Mouse (Mus musculus) embryonic facial prominence, embryonic 15.5 days (tissue): ENCODE results near the gene Mrps2. TPM values are rescaled to one million over a fixed set of nuclear protein-coding genes. Genes with fewer than 3 reads are reported as not detected.
"Not testable (repeated sequence)": the region's sequence is repeated elsewhere in the genome, so short reads cannot be mapped to it uniquely, and the experiment has no call there.

Source experiments
- ATAC-seq: fragments of 200-750 bp; cut with Nextera tagmentation; 2 replicates; pipeline ENCODE4 v1.8.0; 2017; ENCODE audit warnings: low read depth, moderate TSS enrichment; ENCODE audit not compliant: insufficient number of reproducible peaks, low FRiP score, low TSS enrichment
- H3K27ac ChIP-seq: fragments of 300-500 bp; sonication (generic); replicated peaks from 2 replicates; pipeline ENCODE4 v1.5.1; 2015; ENCODE audit warnings: mild to moderate bottlenecking, inconsistent platforms
- H3K27me3 ChIP-seq: fragments of 300-500 bp; sonication (generic); 2 replicates; pipeline ENCODE4 v1.6.1; 2015; ENCODE audit warnings: inconsistent platforms
- H3K36me3 ChIP-seq: fragments of 300-500 bp; sonication (generic); 2 replicates; pipeline ENCODE4 v1.6.1; 2015; ENCODE audit warnings: mild to moderate bottlenecking, inconsistent platforms
- H3K4me1 ChIP-seq: fragments of 300-500 bp; sonication (generic); 2 replicates; pipeline ENCODE4 v1.6.1; 2015; ENCODE audit warnings: inconsistent platforms
- H3K4me2 ChIP-seq: fragments of 300-500 bp; sonication (generic); replicated peaks from 2 replicates; pipeline ENCODE4 v1.6.1; 2015; ENCODE audit warnings: mild to moderate bottlenecking, inconsistent platforms
- H3K4me3 ChIP-seq: fragments of 300-500 bp; sonication (generic); replicated peaks from 2 replicates; pipeline ENCODE4 v1.5.1; 2015; ENCODE audit warnings: mild to moderate bottlenecking, inconsistent platforms
- H3K9ac ChIP-seq: fragments of 300-500 bp; sonication (generic); 2 replicates; pipeline ENCODE4 v1.6.1; 2015; ENCODE audit warnings: inconsistent platforms
- H3K9me3 ChIP-seq: fragments of 300-500 bp; sonication (generic); replicated peaks from 2 replicates; pipeline ENCODE4 v1.6.1; 2016; ENCODE audit warnings: inconsistent platforms
- WGBS: fragments of 180-500 bp; shearing (Covaris S2); methylation state at CpG from one replicate; pipeline ENCODE4 v1.1.7; 2015; 5-methylcytosine and 5-hydroxymethylcytosine counted together
- polyA plus RNA-seq: library from polyadenylated mRNA; unstranded; fragments of >200 nt; fragmentation: Nextera tagmentation; extraction: Ambion mirVana; gene quantifications from 2 replicates; pipeline ENCODE4 v1.2.1, GENCODE M21; 2015

Gene Mrps2
- polyA plus RNA-seq, 1 experiment from 2014 or later: 54.8 TPM

DNA sequence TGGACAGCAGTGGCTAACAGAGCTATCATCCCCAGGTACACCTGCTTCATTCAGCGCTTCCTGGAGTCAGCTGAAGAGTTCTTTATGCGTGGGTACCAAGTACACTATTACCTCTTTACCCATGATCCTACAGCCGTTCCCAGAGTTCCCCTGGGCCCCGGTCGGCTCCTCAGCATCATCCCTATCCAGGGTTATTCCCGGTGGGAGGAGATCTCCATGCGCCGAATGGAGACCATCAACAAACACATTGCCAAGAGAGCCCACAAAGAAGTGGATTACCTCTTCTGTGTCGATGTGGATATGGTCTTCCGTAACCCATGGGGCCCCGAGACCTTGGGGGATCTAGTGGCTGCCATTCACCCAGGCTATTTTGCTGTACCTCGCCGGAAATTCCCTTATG is 36.8 kb downstream of the Mrps2 start:
- Histone ChIP-seq H3K27me3 (no peaks in the 10 kb centered on the region), H3K4me2 (no peak overlapping the region), H3K4me1 (no peaks in the 10 kb centered on the region), H3K9me3 (no peaks in the 10 kb centered on the region), H3K27ac (no peak overlapping the region), H3K4me3 (no peak overlapping the region), H3K9ac (no peak overlapping the region), H3K36me3 (no peaks in the 10 kb centered on the region)
- ATAC-seq: no peak
- WGBS: 88% methylated on average over 13 of the region's 13 CpGs

DNA sequence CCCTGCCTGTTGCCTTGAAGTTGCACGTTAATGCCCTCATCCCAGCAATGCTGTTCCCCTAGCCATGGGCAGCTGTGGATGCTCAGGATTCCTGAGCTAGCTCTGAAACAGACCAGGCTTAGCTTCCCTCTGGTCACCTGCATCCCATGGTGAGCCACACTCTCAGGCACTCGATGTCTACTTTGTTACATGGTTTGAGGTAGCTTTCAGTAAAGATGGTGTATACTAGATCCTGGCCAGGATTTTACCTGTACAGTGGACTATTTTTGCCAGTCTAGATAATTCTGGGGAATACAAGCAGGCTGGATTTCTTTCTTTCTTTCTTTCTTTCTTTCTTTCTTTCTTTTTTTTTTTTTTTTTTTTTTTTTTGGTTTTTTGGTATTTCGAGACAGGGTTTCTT is 37.9 kb downstream of the Mrps2 start, which contains the start of gene Gm10134:
Gm10134 (plus strand) TSS at position 301 of the 400 bp plus-strand sequence.
- H3K27me3 ChIP-seq: no peaks in the 10 kb centered on the region
- no peak within 1 kb of the TSS for H3K27ac ChIP-seq
- WGBS: 69% methylated on average over 3 of the region's 3 CpGs
- no peaks in the 10 kb centered on the region for H3K36me3 ChIP-seq
- no peak for ATAC-seq
- H3K4me3 ChIP-seq: no peak within 1 kb of the TSS
- H3K4me2 ChIP-seq: no peak within 1 kb of the TSS
- no peaks in the 10 kb centered on the region for H3K9me3 ChIP-seq
- H3K4me1 ChIP-seq: no peaks in the 10 kb centered on the region
- no peak within 1 kb of the TSS for H3K9ac ChIP-seq

DNA sequence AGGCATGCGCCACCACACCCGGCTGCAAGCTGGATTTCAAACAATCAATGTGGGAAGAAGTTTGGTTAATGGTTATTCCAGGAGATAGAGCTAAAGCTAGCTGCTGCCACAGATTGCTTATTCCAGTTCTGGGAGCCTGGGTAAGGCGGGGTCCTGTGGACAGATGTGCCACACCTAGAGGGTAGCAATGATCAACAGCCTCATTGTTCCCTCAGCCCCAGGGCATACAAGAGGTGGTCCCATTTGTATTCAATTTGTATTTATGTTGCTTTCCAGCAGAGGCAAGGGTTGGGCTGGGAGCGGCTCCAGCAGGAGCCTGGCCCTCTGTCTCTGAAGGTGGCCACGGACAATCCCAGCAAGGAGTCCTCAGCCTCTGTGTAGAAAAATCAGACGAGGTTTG is 38.4 kb downstream of the Mrps2 start:
- no peaks in the 10 kb centered on the region for H3K4me1 ChIP-seq
- no peak for ATAC-seq
- WGBS: 71% methylated on average over 6 of the region's 6 CpGs

DNA sequence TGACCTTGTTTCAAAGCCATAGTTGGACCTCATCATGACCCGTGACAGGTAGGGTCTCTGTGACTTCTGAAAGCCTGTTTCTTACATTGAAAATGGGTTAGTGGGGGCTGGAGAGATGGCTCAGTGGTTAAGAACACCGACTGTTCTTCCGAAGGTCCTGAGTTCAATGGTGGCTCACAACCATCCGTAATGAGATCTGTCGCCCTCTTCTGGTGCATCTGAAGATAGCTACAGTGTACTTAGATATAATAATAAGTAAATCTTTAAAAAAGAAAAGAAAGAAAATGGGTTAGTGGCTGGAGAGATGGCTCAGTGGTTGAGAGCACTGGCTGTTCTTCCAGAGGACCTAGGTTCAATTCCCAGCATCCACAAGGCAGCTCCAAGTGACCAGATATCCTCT is 43.7 kb downstream of the Mrps2 start:
- H3K27ac ChIP-seq, ATAC-seq, H3K9ac ChIP-seq, H3K4me3 ChIP-seq, H3K9me3 ChIP-seq, H3K36me3 ChIP-seq, H3K4me2 ChIP-seq, H3K27me3 ChIP-seq: not testable (repeated sequence)
- H3K4me1 ChIP-seq: peaks cover 23% of the 10 kb centered on the region
- 50% methylated on average over 5 of the region's 5 CpGs for WGBS

More for the DNA sequence above, 38.4 kb downstream of the Mrps2 start:
- Histone ChIP-seq H3K9me3 (no peaks in the 10 kb centered on the region), H3K4me2 (no peak overlapping the region), H3K9ac (no peak overlapping the region), H3K27me3 (no peaks in the 10 kb centered on the region), H3K4me3 (no peak overlapping the region), H3K27ac (no peak overlapping the region), H3K36me3 (no peaks in the 10 kb centered on the region)

DNA sequence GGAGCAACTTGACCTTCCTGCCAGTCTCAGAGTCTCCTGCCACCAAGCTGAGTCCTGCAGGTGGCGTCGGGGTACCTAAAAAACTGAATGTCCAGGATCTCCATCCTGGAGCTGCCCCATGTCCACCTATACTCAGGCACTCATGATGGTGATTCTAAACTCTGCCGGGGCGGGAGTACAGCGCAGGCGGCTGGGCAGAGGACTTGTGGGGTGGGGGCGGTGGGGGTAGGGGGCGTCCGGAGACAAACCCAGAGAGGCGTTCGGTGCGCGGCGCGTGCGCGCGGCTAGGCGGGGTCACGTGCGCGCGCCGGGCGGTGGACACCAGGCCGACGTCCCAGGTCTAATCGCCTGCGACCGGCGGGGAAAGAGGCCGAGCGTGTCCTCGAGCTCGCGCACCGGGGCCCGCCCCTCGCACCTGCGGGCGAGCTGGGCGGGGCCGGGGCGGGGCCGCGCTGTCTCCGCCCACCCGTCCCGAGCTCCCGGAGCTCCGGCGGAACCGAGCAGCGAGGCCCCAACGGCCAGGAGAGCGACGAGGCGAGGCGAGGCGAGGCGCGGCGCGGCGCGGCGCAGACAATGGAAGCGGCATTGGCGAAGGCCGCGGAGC is 45.0 kb downstream of the Mrps2 start, which contains the start of gene Ralgds:
Ralgds (plus strand) TSS at position 328 of the 604 bp plus-strand sequence.
- H3K9me3 ChIP-seq: no peaks in the 10 kb centered on the region
- peak within 1 kb of the TSS; percentile 74 for H3K9ac ChIP-seq
- under 1% methylated on average over 47 of the region's 71 CpGs for WGBS
- peak within 1 kb of the TSS; percentile 79 for H3K4me3 ChIP-seq
- ATAC-seq: peak; percentile 71
- peak within 1 kb of the TSS; percentile 94 for H3K4me2 ChIP-seq
- no peaks in the 10 kb centered on the region for H3K36me3 ChIP-seq
- peak within 1 kb of the TSS; percentile 82 for H3K27ac ChIP-seq
- no peaks in the 10 kb centered on the region for H3K27me3 ChIP-seq
- H3K4me1 ChIP-seq: peaks cover 31% of the 10 kb centered on the region

DNA sequence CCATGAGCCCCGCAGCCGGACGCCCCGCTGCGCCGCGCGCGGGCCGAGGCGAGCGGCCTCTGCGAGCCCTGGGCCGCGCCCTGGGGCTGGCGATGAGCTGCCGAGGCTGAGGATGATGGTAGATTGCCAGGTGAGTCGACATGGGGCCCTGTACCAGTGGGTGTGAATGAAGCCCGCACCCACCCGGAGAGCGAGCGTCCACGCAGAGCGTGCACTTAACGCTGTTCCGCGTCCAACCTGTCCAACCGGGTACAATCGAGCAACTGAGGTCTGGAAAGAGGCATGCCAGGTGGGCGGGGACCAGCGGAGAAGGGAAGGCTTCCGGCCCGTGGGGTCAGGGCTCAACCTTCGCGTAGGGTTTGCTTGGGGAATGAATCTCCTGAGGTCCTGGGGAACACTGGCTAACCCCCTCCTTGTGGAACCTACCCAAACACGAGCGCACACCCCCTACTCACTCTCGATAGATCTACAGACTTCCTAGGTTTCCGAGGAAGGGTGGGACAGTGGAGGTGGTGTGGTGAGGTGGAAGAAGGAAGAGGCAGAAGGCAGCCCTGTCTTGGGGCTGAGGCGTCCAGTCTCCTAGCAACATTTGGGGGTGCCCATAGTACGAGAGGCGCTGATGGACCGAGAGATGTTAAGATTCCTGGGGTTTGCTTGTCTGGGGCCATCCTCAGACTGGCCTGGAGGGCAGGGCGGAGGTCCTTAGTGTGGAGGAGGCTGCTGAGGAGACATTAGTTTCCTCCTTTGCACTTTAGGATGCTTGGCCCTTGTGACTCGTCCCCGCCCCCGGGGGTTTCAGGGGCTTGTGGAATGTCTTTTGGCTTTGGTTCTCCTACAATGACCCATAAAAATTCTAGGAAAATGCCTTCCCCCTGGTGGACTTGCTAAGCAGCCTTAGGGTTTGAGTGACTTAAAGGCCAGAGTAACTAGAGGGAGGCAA is 45.8 kb downstream of the Mrps2 start:
- peaks cover 39% of the 10 kb centered on the region for H3K4me1 ChIP-seq
- H3K9me3 ChIP-seq: no peaks in the 10 kb centered on the region
- WGBS: 5% methylated on average over 47 of the region's 47 CpGs
- H3K4me3 ChIP-seq: peak overlapping the region; percentile 79
- peak overlapping the region; percentile 94 for H3K4me2 ChIP-seq
- H3K36me3 ChIP-seq: no peaks in the 10 kb centered on the region
- no peaks in the 10 kb centered on the region for H3K27me3 ChIP-seq
- peak overlapping the region; percentile 74 for H3K9ac ChIP-seq
- ATAC-seq: 0 out of 2 replicates have a peak, but pooled peaks have one; percentile 4
- H3K27ac ChIP-seq: peak overlapping the region; percentile 82

DNA sequence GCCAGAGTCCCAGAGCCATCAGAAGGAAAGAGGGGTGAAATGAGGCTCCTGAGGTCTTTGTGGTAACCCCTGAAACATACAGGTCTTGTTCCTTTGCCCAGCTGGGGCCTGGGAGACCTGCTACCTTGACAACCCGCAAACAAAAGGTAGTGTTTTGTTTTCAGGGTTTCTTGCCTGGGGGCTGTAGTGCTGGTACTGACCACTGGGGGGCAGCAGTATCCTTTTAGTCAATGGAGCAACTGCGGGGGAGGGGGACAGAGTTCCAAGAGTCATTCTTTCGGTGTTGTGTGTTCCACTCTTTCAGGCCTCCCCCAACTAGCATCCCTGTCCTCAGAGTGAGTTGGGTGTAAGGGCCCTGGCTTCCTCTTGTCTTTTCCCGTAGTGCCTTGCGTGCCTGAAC is 46.6 kb downstream of the Mrps2 start:
- peaks cover 43% of the 10 kb centered on the region for H3K4me1 ChIP-seq
- no peaks in the 10 kb centered on the region for H3K9me3 ChIP-seq
- ATAC-seq: no peak
- 11% methylated on average over 5 of the region's 5 CpGs for WGBS
- H3K4me3 ChIP-seq: peak overlapping the region; percentile 79
- peak overlapping the region; percentile 94 for H3K4me2 ChIP-seq
- no peak overlapping the region for H3K27ac ChIP-seq
- H3K9ac ChIP-seq: 0 out of 2 replicates have a peak overlapping the region, but pooled peaks have one; percentile 74
- H3K27me3 ChIP-seq: no peaks in the 10 kb centered on the region
- no peaks in the 10 kb centered on the region for H3K36me3 ChIP-seq

DNA sequence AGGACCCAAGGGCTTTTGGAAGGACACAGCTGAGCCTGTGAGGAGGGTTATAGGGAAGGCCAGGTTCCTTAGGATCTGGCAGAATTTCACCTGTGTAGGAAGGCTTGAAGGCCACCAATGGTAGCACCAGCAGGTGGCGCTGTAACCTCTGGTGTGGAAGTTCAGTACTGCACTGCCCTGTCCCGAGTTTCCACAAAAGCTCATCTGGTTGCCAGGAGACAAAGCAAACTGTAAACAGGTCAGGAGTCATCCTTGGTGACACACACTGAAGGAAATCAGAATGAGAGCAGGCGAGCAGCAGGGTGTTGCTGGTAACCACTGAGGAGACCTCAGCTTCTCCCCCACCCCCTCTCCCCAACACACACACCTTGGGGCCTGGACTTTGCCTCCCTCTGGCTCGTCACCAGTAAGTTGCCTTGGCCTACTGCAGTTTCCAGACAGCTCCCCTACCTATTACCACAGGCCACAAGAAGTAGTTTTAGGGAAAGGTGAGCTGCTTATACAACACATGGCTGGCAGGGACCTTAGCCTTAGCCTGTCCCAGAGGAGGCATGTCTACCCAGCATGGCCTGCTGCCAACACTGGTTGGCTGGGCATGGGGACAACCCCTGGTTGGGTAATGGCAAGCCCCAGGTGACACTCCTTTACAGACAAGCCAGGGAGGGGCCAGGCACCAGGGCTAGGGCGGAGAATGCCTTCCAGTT is 49.5 kb downstream of the Mrps2 start:
- no peak overlapping the region for H3K9ac ChIP-seq
- no peaks in the 10 kb centered on the region for H3K36me3 ChIP-seq
- 0 out of 2 replicates have a peak overlapping the region, but pooled peaks have one; percentile 9 for H3K27ac ChIP-seq
- peaks cover 67% of the 10 kb centered on the region for H3K4me1 ChIP-seq
- ATAC-seq: no peak
- H3K9me3 ChIP-seq: no peaks in the 10 kb centered on the region
- H3K4me3 ChIP-seq: no peak overlapping the region
- WGBS: 46% methylated on average over 5 of the region's 5 CpGs
- H3K4me2 ChIP-seq: no peak overlapping the region
- no peaks in the 10 kb centered on the region for H3K27me3 ChIP-seq

DNA sequence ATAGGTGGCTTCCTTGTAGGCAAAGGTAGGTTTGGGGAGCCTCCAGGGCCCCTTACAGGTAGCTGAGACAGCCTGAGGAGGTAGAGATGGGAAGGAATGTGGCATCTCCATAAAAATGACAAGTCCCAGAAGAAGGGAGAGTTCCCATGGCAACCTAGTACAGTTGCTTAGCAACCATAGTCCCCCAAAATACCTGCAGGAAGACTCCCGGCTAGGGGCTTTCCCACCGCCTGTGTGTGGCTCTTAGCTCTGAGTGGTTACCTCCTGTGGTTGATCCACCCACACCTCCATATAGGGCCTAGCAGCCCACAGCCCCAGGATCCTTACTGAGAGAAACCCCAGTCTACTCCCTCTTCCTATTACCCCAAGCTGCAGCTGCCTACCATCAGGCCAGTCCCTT is 50.4 kb downstream of the Mrps2 start:
- Histone ChIP-seq H3K9me3 (no peaks in the 10 kb centered on the region), H3K4me1 (peaks cover 70% of the 10 kb centered on the region), H3K36me3 (no peaks in the 10 kb centered on the region), H3K27ac (no peak overlapping the region), H3K27me3 (no peaks in the 10 kb centered on the region), H3K9ac (no peak overlapping the region), H3K4me3 (no peak overlapping the region), H3K4me2 (no peak overlapping the region)
- WGBS: 30% methylated on average over 2 of the region's 2 CpGs
- ATAC-seq: no peak

DNA sequence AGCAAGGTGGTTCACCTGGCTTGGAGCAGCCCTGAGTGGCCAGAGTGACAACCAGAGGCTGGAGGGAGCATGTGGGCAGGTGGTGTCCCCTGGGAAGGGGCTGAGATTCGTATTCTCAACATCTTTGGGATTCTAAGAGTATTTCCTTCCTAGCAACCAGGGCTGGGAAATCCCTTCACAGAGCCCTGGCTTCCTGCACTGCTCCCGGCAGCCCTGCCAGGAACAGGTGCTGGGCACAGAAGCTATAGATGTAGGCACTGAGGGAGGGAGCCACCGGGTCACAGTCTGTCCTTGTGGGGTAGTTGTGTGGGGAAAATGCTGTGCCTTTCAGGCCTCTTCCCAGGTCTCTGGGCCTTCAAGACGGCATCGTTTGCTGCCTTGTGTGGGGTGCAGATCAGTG is 52.7 kb downstream of the Mrps2 start:
- ATAC-seq: no peak

More for the DNA sequence above, 52.7 kb downstream of the Mrps2 start:
- Histone ChIP-seq H3K4me3 (no peak overlapping the region), H3K9ac (no peak overlapping the region), H3K9me3 (no peaks in the 10 kb centered on the region), H3K4me1 (peaks cover 74% of the 10 kb centered on the region), H3K36me3 (no peaks in the 10 kb centered on the region), H3K27ac (no peak overlapping the region), H3K27me3 (no peaks in the 10 kb centered on the region), H3K4me2 (no peak overlapping the region)
- 70% methylated on average over 5 of the region's 5 CpGs for whole genome bisulfite sequencing
